Mouse (Mus musculus) gonadal fat pad, adult 2 months (tissue): ENCODE data around the gene Ptrh2. TPM values are rescaled to one million over a fixed set of nuclear protein-coding genes. Genes with fewer than 3 reads are reported as not detected.

Source experiments
- DNase-seq: peaks from one replicate; pipeline ENCODE4 v3.0.0-alpha.2; 2012; ENCODE audit warnings: low read depth
- polyA plus RNA-seq: library from polyadenylated mRNA; depleted of rRNA; stranded (reverse); fragments of >200 nt; gene quantifications from 2 replicates; pipeline ENCODE4 v1.2.3, GENCODE M21; 2012

The Ptrh2 gene
- polyA plus RNA-seq, 1 experiment = 5.3 TPM

- no peak for DNase-seq
These were observed 15.6 kb upstream of the Ptrh2 start for GRCm38 (mm10) chr11:86668169-86668568.

GRCm38 (mm10) chr11:86671041-86671675 lies 12.6 kb upstream of the Ptrh2 start:
- no peak for DNase-seq

GRCm38 (mm10) chr11:86672772-86673171 lies 11.0 kb upstream of the Ptrh2 start:
- DNase-seq = no peak

GRCm38 (mm10) chr11:86675520-86675919 lies 8.3 kb upstream of the Ptrh2 start:
- DNase-seq = no peak

GRCm38 (mm10) chr11:86678957-86679356 lies 4.8 kb upstream of the Ptrh2 start:
- no peak for DNase-seq

- DNase-seq = no peak
These were observed 3.1 kb upstream of the Ptrh2 start for GRCm38 (mm10) chr11:86680729-86681128.

- DNase-seq = no peak
These were observed 2.4 kb upstream of the Ptrh2 start for GRCm38 (mm10) chr11:86681423-86681822.

- DNase-seq = no peak
These were observed 924 bp upstream of the Ptrh2 start for GRCm38 (mm10) chr11:86682861-86683260.

GRCm38 (mm10) chr11:86684126-86685012 lies 584 bp downstream of the Ptrh2 start:
- DNase-seq = no peak

GRCm38 (mm10) chr11:86685366-86685765 lies 1.6 kb downstream of the Ptrh2 start:
- no peak for DNase-seq

- DNase-seq = no peak
These were observed 6.6 kb downstream of the Ptrh2 start for GRCm38 (mm10) chr11:86690383-86690782.

- no peak for DNase-seq
These were observed 7.7 kb downstream of the Ptrh2 start for GRCm38 (mm10) chr11:86691482-86691881.

- DNase-seq = no peak
These were observed 8.2 kb downstream of the Ptrh2 start for GRCm38 (mm10) chr11:86691956-86692355.

- DNase-seq = no peak
These were observed 8.8 kb downstream of the Ptrh2 start for GRCm38 (mm10) chr11:86692546-86692945.

- no peak for DNase-seq
These were observed 11.7 kb downstream of the Ptrh2 start for GRCm38 (mm10) chr11:86695461-86695860.

- no peak for DNase-seq
These were observed 17.4 kb downstream of the Ptrh2 start for GRCm38 (mm10) chr11:86701151-86701550.

- no peak for DNase-seq
These were observed 30.8 kb downstream of the Ptrh2 start for GRCm38 (mm10) chr11:86714606-86715005.

- DNase-seq = no peak
These were observed 33.7 kb downstream of the Ptrh2 start for GRCm38 (mm10) chr11:86717306-86718065.

GRCm38 (mm10) chr11:86718369-86718768 lies 34.6 kb downstream of the Ptrh2 start:
- DNase-seq = no peak

- DNase-seq = no peak
These were observed 35.6 kb downstream of the Ptrh2 start for GRCm38 (mm10) chr11:86719390-86719789.

GRCm38 (mm10) chr11:86724004-86724403 lies 40.2 kb downstream of the Ptrh2 start:
- no peak for DNase-seq

- DNase-seq = no peak
These were observed 41.2 kb downstream of the Ptrh2 start for GRCm38 (mm10) chr11:86724982-86725381.
